Mouse (Mus musculus): ENCODE measurements around the gene Olfr465-ps1. TPM values are rescaled to one million over a fixed set of nuclear protein-coding genes. Genes with fewer than 3 reads are reported as not detected.

The Olfr465-ps1 gene
- polyA plus RNA-seq, 1 experiment from 2014 or later: not detected

GRCm38 (mm10) chr13:65122111-65122510 lies 15.8 kb upstream of the Olfr465-ps1 start:
- Histone ChIP-seq H3K36me3 (ENCODE audit: control insufficient read depth, insufficient read depth, low read length) (no peaks in the 10 kb centered on the region), H3K9ac (ENCODE audit: low read depth, low read length) (no peak overlapping the region), H3K4me2 (ENCODE audit: low read length) (no peak overlapping the region), H3K9me3 (ENCODE audit: control insufficient read depth, low read length) (no peaks in the 10 kb centered on the region), H3K4me3 (ENCODE audit: low read length) (no peak overlapping the region), H3K4me1 (ENCODE audit: control insufficient read depth, insufficient read depth, low read depth, low read length) (no peaks in the 10 kb centered on the region), H3K27ac (ENCODE audit: low read depth, low read length) (no peak overlapping the region), H3K27me3 (replicated peaks; ENCODE audit: control insufficient read depth, insufficient read depth, low read length) (no peaks in the 10 kb centered on the region)
- WGBS: 87% methylated on average over 1 of the region's 1 CpGs
- ATAC-seq: no peak

- Histone ChIP-seq H3K9me3 (ENCODE audit: control insufficient read depth, low read length) (no peaks in the 10 kb centered on the region), H3K27ac (ENCODE audit: low read depth, low read length) (no peak overlapping the region), H3K27me3 (replicated peaks; ENCODE audit: control insufficient read depth, insufficient read depth, low read length) (no peaks in the 10 kb centered on the region), H3K9ac (ENCODE audit: low read depth, low read length) (no peak overlapping the region), H3K4me3 (ENCODE audit: low read length) (no peak overlapping the region), H3K36me3 (ENCODE audit: control insufficient read depth, insufficient read depth, low read length) (no peaks in the 10 kb centered on the region), H3K4me2 (ENCODE audit: low read length) (no peak overlapping the region), H3K4me1 (ENCODE audit: control insufficient read depth, insufficient read depth, low read depth, low read length) (no peaks in the 10 kb centered on the region)
- WGBS: 78% methylated on average over 3 of the region's 3 CpGs
- no peak for ATAC-seq
Observed at GRCm38 (mm10) chr13:65127063-65127847, 10.6 kb upstream of the Olfr465-ps1 start.

- H3K9me3 ChIP-seq (ENCODE audit: control insufficient read depth, low read length): no peaks in the 10 kb centered on the region
- no peak within 1 kb of the TSS for H3K9ac ChIP-seq (ENCODE audit: low read depth, low read length)
- no peak for ATAC-seq
- no peaks in the 10 kb centered on the region for H3K27me3 ChIP-seq (replicated peaks; ENCODE audit: control insufficient read depth, insufficient read depth, low read length)
- no peak within 1 kb of the TSS for H3K27ac ChIP-seq (ENCODE audit: low read depth, low read length)
- no peak within 1 kb of the TSS for H3K4me3 ChIP-seq (ENCODE audit: low read length)
- WGBS: 74% methylated on average over 1 of the region's 1 CpGs
- H3K4me2 ChIP-seq (ENCODE audit: low read length): no peak within 1 kb of the TSS
- no peaks in the 10 kb centered on the region for H3K4me1 ChIP-seq (ENCODE audit: control insufficient read depth, insufficient read depth, low read depth, low read length)
- H3K36me3 ChIP-seq (ENCODE audit: control insufficient read depth, insufficient read depth, low read length): no peaks in the 10 kb centered on the region
Observed at GRCm38 (mm10) chr13:65149940-65150339, 12.1 kb downstream of the Olfr465-ps1 start, which contains the start of gene Olfr466. Gene Olfr466, plus strand, starts transcription at chr13:65150240.

- no peak for ATAC-seq
- WGBS: 82% methylated on average over 3 of the region's 3 CpGs
- H3K4me2 ChIP-seq (ENCODE audit: low read length): no peak overlapping the region
- H3K9me3 ChIP-seq (ENCODE audit: control insufficient read depth, low read length): no peaks in the 10 kb centered on the region
- H3K27me3 ChIP-seq (replicated peaks; ENCODE audit: control insufficient read depth, insufficient read depth, low read length): no peaks in the 10 kb centered on the region
- H3K9ac ChIP-seq (ENCODE audit: low read depth, low read length): no peak overlapping the region
- H3K4me1 ChIP-seq (ENCODE audit: control insufficient read depth, insufficient read depth, low read depth, low read length): no peaks in the 10 kb centered on the region; the same call in 1 of the 2 replicates
- H3K36me3 ChIP-seq (ENCODE audit: control insufficient read depth, insufficient read depth, low read length): no peaks in the 10 kb centered on the region
- H3K4me3 ChIP-seq (ENCODE audit: low read length): no peak overlapping the region
- H3K27ac ChIP-seq (ENCODE audit: low read depth, low read length): no peak overlapping the region
Observed at GRCm38 (mm10) chr13:65174102-65174501, 36.2 kb downstream of the Olfr465-ps1 start.

- no peaks in the 10 kb centered on the region for H3K27me3 ChIP-seq (replicated peaks; ENCODE audit: control insufficient read depth, insufficient read depth, low read length)
- peak overlapping the region; percentile 67 for H3K9ac ChIP-seq (ENCODE audit: low read depth, low read length)
- no peaks in the 10 kb centered on the region for H3K36me3 ChIP-seq (ENCODE audit: control insufficient read depth, insufficient read depth, low read length)
- peak overlapping the region; percentile 49 for H3K4me3 ChIP-seq (ENCODE audit: low read length)
- H3K4me1 ChIP-seq (ENCODE audit: control insufficient read depth, insufficient read depth, low read depth, low read length): no peaks in the 10 kb centered on the region; the same call in 1 of the 2 replicates
- H3K4me2 ChIP-seq (ENCODE audit: low read length): peak overlapping the region; percentile 81
- no peaks in the 10 kb centered on the region for H3K9me3 ChIP-seq (ENCODE audit: control insufficient read depth, low read length)
- ATAC-seq: peak; percentile 91
- no peak overlapping the region for H3K27ac ChIP-seq (ENCODE audit: low read depth, low read length)
- 19% methylated on average over 38 of the region's 46 CpGs for WGBS
Observed at GRCm38 (mm10) chr13:65175734-65176471, 38.0 kb downstream of the Olfr465-ps1 start.

- Histone ChIP-seq H3K9ac (ENCODE audit: low read depth, low read length) (no peak overlapping the region), H3K4me1 (ENCODE audit: control insufficient read depth, insufficient read depth, low read depth, low read length) (no peaks in the 10 kb centered on the region; the same call in 1 of the 2 replicates), H3K27me3 (replicated peaks; ENCODE audit: control insufficient read depth, insufficient read depth, low read length) (no peaks in the 10 kb centered on the region), H3K36me3 (ENCODE audit: control insufficient read depth, insufficient read depth, low read length) (no peaks in the 10 kb centered on the region), H3K9me3 (ENCODE audit: control insufficient read depth, low read length) (no peaks in the 10 kb centered on the region), H3K4me3 (ENCODE audit: low read length) (no peak overlapping the region), H3K27ac (ENCODE audit: low read depth, low read length) (no peak overlapping the region), H3K4me2 (ENCODE audit: low read length) (no peak overlapping the region)
- peak; percentile 77 for ATAC-seq
- WGBS: 63% methylated on average over 15 of the region's 15 CpGs
Observed at GRCm38 (mm10) chr13:65176472-65177091, 38.7 kb downstream of the Olfr465-ps1 start.

Other genes starting within 250 kb of the Olfr465-ps1 start
- gene Cntnap3, start 234.1 kb upstream of the Olfr465-ps1 start, polyA plus RNA-seq (2015; fragmentation: Nextera tagmentation; extraction: Ambion mirVana): 0.98 and 1.2 TPM in 2 replicates
- gene Spata31, start 220.7 kb upstream of the Olfr465-ps1 start, polyA plus RNA-seq (2015; fragmentation: Nextera tagmentation; extraction: Ambion mirVana): not detected in 2 replicates
- gene Spata31d1c, start 105.0 kb upstream of the Olfr465-ps1 start, polyA plus RNA-seq (2015; fragmentation: Nextera tagmentation; extraction: Ambion mirVana): not detected in 2 replicates
- not detected in 2 replicates for gene Prss47, start 85.3 kb upstream of the Olfr465-ps1 start, polyA plus RNA-seq (2015; fragmentation: Nextera tagmentation; extraction: Ambion mirVana)
- gene Mfsd14b, start 25.1 kb upstream of the Olfr465-ps1 start, polyA plus RNA-seq (2015; fragmentation: Nextera tagmentation; extraction: Ambion mirVana): 28.9 and 32.4 TPM in 2 replicates
- gene Olfr466, start 12.2 kb downstream of the Olfr465-ps1 start, polyA plus RNA-seq (2015; fragmentation: Nextera tagmentation; extraction: Ambion mirVana): not detected in 2 replicates
- gene Nlrp4f, start 67.9 kb downstream of the Olfr465-ps1 start, polyA plus RNA-seq (2015; fragmentation: Nextera tagmentation; extraction: Ambion mirVana): not detected in 2 replicates
- gene Gm10775, start 121.5 kb downstream of the Olfr465-ps1 start, polyA plus RNA-seq (2015; fragmentation: Nextera tagmentation; extraction: Ambion mirVana): 0.43 and 0.74 TPM in 2 replicates
- gene Zfp369, start 140.7 kb downstream of the Olfr465-ps1 start, polyA plus RNA-seq (2015; fragmentation: Nextera tagmentation; extraction: Ambion mirVana): 13.2 and 14.0 TPM in 2 replicates